Mouse (Mus musculus) MEL (cell line): Measurements from ENCODE around the gene Ckap5.
"Not testable (repeated sequence)": the region's sequence is repeated elsewhere in the genome, so short reads cannot be mapped to it uniquely, and the experiment has no call there.

ENCODE experiments used
- BHLHE40 ChIP-seq: IDR thresholded peaks from 2 replicates; pipeline ENCODE4 v1.6.1; 2012; ENCODE audit warnings: low read depth, mild to moderate bottlenecking, inconsistent platforms, low read length, improper control_type of control experiment, borderline replicate concordance
- CTCF ChIP-seq, 3 experiments: IDR thresholded peaks in 2 of 3; conservative IDR thresholded peaks in 1 of 3; 2 replicates each; pipeline ENCODE4 v1.5.1; 2011 to 2012; ENCODE audit warnings: low read length in 3 of 3, low read depth in 2 of 3, mild to moderate bottlenecking in 2 of 3, improper control_type of control experiment in 1 of 3, inconsistent platforms in 1 of 3, mixed read lengths in 1 of 3, moderate library complexity in 1 of 3; ENCODE audit not compliant: control insufficient read depth in 1 of 3, insufficient read depth in 1 of 3, poor library complexity in 1 of 3, severe bottlenecking in 1 of 3
- GATA1 ChIP-seq: IDR thresholded peaks from 2 replicates; pipeline ENCODE4 v1.6.1; 2011; ENCODE audit warnings: low read depth, low read length, improper control_type of control experiment
- POLR2AphosphoS2 ChIP-seq: IDR thresholded peaks from 2 replicates; pipeline ENCODE4 v1.6.1; 2011; ENCODE audit warnings: low read length, improper control_type of control experiment
- POLR2AphosphoS5 ChIP-seq: IDR thresholded peaks from 2 replicates; pipeline ENCODE4 v1.6.1; 2012; ENCODE audit warnings: low read depth, borderline replicate concordance, mild to moderate bottlenecking, inconsistent platforms, low read length, moderate library complexity, mixed read lengths
- RAD21 ChIP-seq: IDR thresholded peaks from 2 replicates; pipeline ENCODE4 v1.6.1; 2011; ENCODE audit warnings: mild to moderate bottlenecking, low read depth, low read length, improper control_type of control experiment
- TAL1 ChIP-seq: IDR thresholded peaks from 2 replicates; pipeline ENCODE4 v1.6.1; 2012; ENCODE audit warnings: mild to moderate bottlenecking, inconsistent platforms, low read length, moderate library complexity, mixed read lengths
- TBP ChIP-seq: IDR thresholded peaks from 2 replicates; pipeline ENCODE4 v1.8.0; 2011; ENCODE audit warnings: low read depth, low read length, improper control_type of control experiment
- TCF12 ChIP-seq: IDR thresholded peaks from 2 replicates; pipeline ENCODE4 v1.6.1; 2014; ENCODE audit warnings: low read depth, mild to moderate bottlenecking, inconsistent platforms, low read length, improper control_type of control experiment, moderate library complexity
- UBTF ChIP-seq: IDR thresholded peaks from 2 replicates; pipeline ENCODE4 v1.6.1; 2012; ENCODE audit warnings: low read depth, mild to moderate bottlenecking, inconsistent platforms, low read length, improper control_type of control experiment, moderate library complexity, borderline replicate concordance; ENCODE audit not compliant: insufficient read depth
- ZC3H11A ChIP-seq: IDR thresholded peaks from 2 replicates; pipeline ENCODE4 v1.6.1; 2012; ENCODE audit warnings: low read depth, mild to moderate bottlenecking, inconsistent platforms, low read length, improper control_type of control experiment

DNA sequence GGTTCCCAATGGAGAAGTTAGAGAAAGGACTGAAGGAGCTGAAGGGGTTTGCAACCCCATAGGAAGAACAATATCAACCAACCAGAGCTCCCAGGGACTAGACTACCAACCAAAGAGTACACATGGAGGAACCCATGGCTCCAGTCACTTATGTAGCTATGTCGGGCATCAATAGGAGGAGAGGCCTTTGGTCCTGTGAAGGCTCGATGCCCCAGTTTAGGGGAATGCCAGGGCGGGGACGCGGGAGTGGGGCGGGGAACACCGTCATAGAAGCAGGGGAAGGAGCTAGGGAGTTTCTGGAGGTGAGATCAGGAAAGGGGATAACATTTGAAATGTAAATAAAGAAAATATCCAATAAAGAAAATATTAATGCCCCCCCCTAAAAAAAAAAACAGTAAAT, 96.8 kb downstream of the Ckap5 start:
- not testable (repeated sequence) for TF ChIP-seq POLR2AphosphoS5; CTCF (IDR thresholded peaks at IDR 0.05 in 2 of 3, conservative IDR thresholded peaks at IDR 0.05 in 1 of 3; ENCODE audit: control insufficient read depth in 1 of 3, insufficient read depth in 1 of 3, low read depth in 2 of 3, low read length in 3 of 3, poor library complexity in 1 of 3, severe bottlenecking in 1 of 3); TBP; TAL1; GATA1; RAD21; TCF12; UBTF; BHLHE40; ZC3H11A; POLR2AphosphoS2
